Mouse (Mus musculus) heart, embryonic 16.5 days (tissue): ENCODE data around the gene Ets1. TPM values are rescaled to one million over a fixed set of nuclear protein-coding genes. Genes with fewer than 3 reads are reported as not detected.

ENCODE experiments used
- ATAC-seq: fragments of 200-750 bp; cut with Nextera tagmentation; replicated peaks from 2 replicates; pipeline ENCODE4 v1.8.0; 2017; ENCODE audit warnings: moderate number of reproducible peaks; ENCODE audit not compliant: insufficient read depth, low FRiP score; ENCODE audit errors: extremely low read depth
- H3K27ac ChIP-seq: fragments of 300-500 bp; sonication (generic); 2 replicates; pipeline ENCODE4 v1.5.1; 2014; ENCODE audit warnings: mild to moderate bottlenecking, low read length, control low read depth, moderate library complexity
- H3K27me3 ChIP-seq: fragments of 300-500 bp; sonication (generic); 2 replicates; pipeline ENCODE4 v1.6.1; 2014; ENCODE audit warnings: low read length, mixed read lengths; ENCODE audit not compliant: control insufficient read depth, insufficient read depth
- H3K36me3 ChIP-seq: fragments of 300-500 bp; sonication (generic); 2 replicates; pipeline ENCODE4 v1.6.1; 2014; ENCODE audit not compliant: control insufficient read depth, insufficient read depth
- H3K4me1 ChIP-seq: fragments of 300-500 bp; sonication (generic); 2 replicates; pipeline ENCODE4 v1.6.1; 2014; ENCODE audit warnings: low read length, mixed read lengths; ENCODE audit not compliant: control insufficient read depth, insufficient read depth
- H3K4me2 ChIP-seq: fragments of 300-500 bp; sonication (generic); 2 replicates; pipeline ENCODE4 v1.6.1; 2014; ENCODE audit warnings: low read depth, mild to moderate bottlenecking, control low read depth, low read length
- H3K4me3 ChIP-seq: fragments of 300-500 bp; sonication (generic); 2 replicates; pipeline ENCODE4 v1.5.1; 2014; ENCODE audit warnings: mild to moderate bottlenecking, control low read depth, low read length
- H3K9ac ChIP-seq: fragments of 300-500 bp; sonication (generic); 2 replicates; pipeline ENCODE4 v1.6.1; 2014; ENCODE audit warnings: low read length, control low read depth
- H3K9me3 ChIP-seq: fragments of 300-500 bp; sonication (generic); replicated peaks from 2 replicates; pipeline ENCODE4 v1.6.1; 2016; ENCODE audit warnings: low read length; ENCODE audit not compliant: control insufficient read depth
- WGBS: fragments of 180-500 bp; shearing (Covaris S2); extraction: QIAGEN DNeasy Blood & Tissue Kit; methylation state at CpG from one replicate; pipeline ENCODE4 v1.1.7; 2014; 5-methylcytosine and 5-hydroxymethylcytosine counted together
- polyA plus RNA-seq: library from polyadenylated mRNA; unstranded; fragments of >200 nt; fragmentation: Nextera tagmentation; extraction: Ambion mirVana; gene quantifications from 2 replicates; pipeline ENCODE4 v1.2.1, GENCODE M21; 2015

The Ets1 gene
- polyA plus RNA-seq, 1 experiment from 2014 or later: 66.7 TPM

GRCm38 (mm10) chr9:32717268-32717920, 81.4 kb downstream of the Ets1 start:
- Histone ChIP-seq H3K4me1 (peaks cover 84% of the 10 kb centered on the region), H3K9ac (peak overlapping the region; percentile 49; the same call in 1 of the 2 replicates), H3K27me3 (no peaks in the 10 kb centered on the region), H3K36me3 (no peaks in the 10 kb centered on the region), H3K4me3 (no peak overlapping the region), H3K27ac (peak overlapping the region; percentile 73), H3K4me2 (no peak overlapping the region), H3K9me3 (no peaks in the 10 kb centered on the region)
- WGBS: 68% methylated on average over 12 of the region's 12 CpGs
- no peak for ATAC-seq

- H3K4me2 ChIP-seq: no peak overlapping the region
- H3K27me3 ChIP-seq: no peaks in the 10 kb centered on the region
- no peaks in the 10 kb centered on the region for H3K9me3 ChIP-seq
- no peak for ATAC-seq
- H3K4me1 ChIP-seq: peaks cover 77% of the 10 kb centered on the region
- peak overlapping the region; percentile 49 for H3K9ac ChIP-seq
- WGBS: 47% methylated on average over 9 of the region's 9 CpGs
- H3K4me3 ChIP-seq: no peak overlapping the region
- no peaks in the 10 kb centered on the region for H3K36me3 ChIP-seq
- H3K27ac ChIP-seq: peak overlapping the region; percentile 73
Observed at GRCm38 (mm10) chr9:32717931-32718820, 82.2 kb downstream of the Ets1 start.

DNA sequence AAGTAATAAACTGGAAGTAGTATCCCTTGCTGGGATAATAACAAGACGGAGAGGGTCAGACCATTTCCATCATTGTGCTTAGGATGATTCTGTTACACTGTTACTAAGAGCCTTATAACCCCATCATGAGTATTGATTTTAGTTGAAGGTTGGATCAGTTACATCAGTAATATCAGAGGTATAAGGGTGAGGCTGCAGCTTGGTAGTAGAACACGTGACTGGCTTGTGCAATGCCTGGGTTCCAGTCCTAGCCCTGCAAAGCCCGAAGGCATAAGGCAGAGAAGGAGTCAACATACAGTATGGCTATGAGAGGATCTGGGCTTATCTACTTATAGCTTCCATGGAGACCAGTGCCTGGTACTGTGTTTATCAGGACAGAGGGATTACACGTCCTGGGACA, 82.8 kb downstream of the Ets1 start:
- H3K27me3 ChIP-seq: no peaks in the 10 kb centered on the region
- no peaks in the 10 kb centered on the region for H3K9me3 ChIP-seq
- 74% methylated on average over 4 of the region's 4 CpGs for WGBS
- H3K27ac ChIP-seq: no peak overlapping the region
- H3K9ac ChIP-seq: no peak overlapping the region
- peaks cover 70% of the 10 kb centered on the region for H3K4me1 ChIP-seq
- H3K4me3 ChIP-seq: no peak overlapping the region
- ATAC-seq: no peak
- H3K36me3 ChIP-seq: no peaks in the 10 kb centered on the region
- H3K4me2 ChIP-seq: no peak overlapping the region

- Histone ChIP-seq H3K4me3 (no peak overlapping the region), H3K36me3 (no peaks in the 10 kb centered on the region), H3K27me3 (no peaks in the 10 kb centered on the region), H3K27ac (peak overlapping the region; percentile 45), H3K4me2 (peak overlapping the region; percentile 14; the same call in 1 of the 2 replicates), H3K9ac (peak overlapping the region; percentile 16), H3K9me3 (no peaks in the 10 kb centered on the region), H3K4me1 (peaks cover 63% of the 10 kb centered on the region)
- WGBS: 48% methylated on average over 3 of the region's 3 CpGs
- no peak for ATAC-seq
Observed at GRCm38 (mm10) chr9:32719941-32720263, 83.9 kb downstream of the Ets1 start.

DNA sequence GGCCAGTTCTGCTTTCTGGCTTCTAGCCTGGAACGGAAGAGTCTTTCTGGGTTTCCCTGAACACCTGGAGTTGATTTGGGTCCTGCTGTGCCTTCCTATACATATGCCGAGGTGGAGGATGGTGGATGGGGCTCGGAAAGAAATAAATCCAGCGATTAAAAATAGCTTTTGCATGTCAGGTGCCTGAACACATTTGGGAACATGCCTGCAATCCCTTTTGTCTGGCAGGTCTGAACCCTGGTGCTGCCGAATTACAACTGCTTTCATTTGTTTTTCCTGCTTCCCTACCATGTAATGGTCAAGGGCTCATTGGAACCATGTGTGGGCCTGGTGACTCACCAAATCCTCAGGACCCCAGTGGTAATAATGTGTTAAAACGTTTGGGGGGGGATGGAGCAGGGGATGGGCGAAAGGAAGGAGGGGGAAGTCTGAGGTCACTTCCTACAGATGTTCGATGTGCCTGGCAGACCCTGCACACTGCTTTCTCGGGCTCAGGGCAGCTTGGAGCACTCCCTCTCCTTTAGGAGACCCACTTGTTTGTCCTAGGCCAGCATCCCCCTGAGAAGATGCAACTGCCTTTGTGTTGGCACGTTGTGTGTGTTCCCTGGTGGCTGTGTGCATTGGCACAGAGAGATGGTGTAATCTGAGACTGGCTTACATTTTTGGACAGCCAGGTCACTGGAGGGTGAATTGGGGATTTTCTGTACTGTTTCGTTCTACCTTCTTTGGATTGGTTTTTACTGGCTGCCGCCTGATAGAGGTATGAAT, 84.4 kb downstream of the Ets1 start:
- Histone ChIP-seq H3K36me3 (no peaks in the 10 kb centered on the region), H3K9me3 (no peaks in the 10 kb centered on the region), H3K9ac (peak overlapping the region; percentile 16), H3K27ac (peak overlapping the region; percentile 45), H3K4me2 (peak overlapping the region; percentile 14; the same call in 1 of the 2 replicates), H3K27me3 (no peaks in the 10 kb centered on the region), H3K4me1 (peaks cover 58% of the 10 kb centered on the region), H3K4me3 (no peak overlapping the region)
- 40% methylated on average over 12 of the region's 12 CpGs for WGBS
- ATAC-seq: 0 out of 2 replicates have a peak, but pooled peaks have one; percentile 6

DNA sequence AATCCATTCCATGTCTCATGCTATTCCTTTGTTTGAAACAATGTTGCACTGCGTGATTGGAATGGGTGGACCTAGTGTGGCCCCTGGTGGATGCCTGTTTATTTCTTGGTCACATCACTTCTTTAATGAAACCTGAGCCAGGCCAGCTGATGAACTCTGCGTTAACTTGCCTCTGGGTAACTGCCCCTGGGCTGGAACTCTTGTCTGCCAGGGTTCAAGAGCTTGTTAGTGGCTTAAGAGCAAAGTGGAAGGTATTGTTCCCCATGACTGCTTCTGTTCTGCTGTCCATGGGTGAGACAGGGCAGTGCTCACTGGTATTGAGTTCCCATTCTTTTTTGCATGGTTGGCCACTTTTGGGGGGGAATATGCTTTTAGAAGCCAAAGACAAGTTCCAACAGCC, 85.1 kb downstream of the Ets1 start:
- no peak overlapping the region for H3K4me3 ChIP-seq
- no peaks in the 10 kb centered on the region for H3K36me3 ChIP-seq
- WGBS: 64% methylated on average over 2 of the region's 2 CpGs
- ATAC-seq: no peak
- no peaks in the 10 kb centered on the region for H3K9me3 ChIP-seq
- H3K4me1 ChIP-seq: peaks cover 51% of the 10 kb centered on the region
- no peak overlapping the region for H3K9ac ChIP-seq
- H3K27me3 ChIP-seq: no peaks in the 10 kb centered on the region
- H3K4me2 ChIP-seq: no peak overlapping the region
- H3K27ac ChIP-seq: peak overlapping the region; percentile 2

DNA sequence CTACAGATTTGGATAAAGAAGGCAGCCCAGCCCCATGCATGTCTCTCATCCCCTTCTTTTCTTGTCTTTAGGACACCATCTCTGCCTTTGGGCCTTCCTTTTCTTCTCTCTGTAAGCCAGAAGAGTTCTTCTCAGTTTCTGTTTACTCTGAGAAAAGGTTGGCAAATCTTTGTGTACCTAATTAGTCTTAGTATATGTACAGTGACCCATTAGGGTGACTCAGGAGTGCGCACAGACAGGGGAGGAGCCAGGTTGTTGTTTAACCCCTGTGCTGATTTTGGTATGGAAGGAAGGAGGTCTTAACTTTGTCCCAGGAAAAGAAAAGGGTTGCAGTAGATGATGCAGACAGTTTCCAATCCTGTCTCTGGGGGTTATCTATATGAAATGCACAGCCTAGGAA, 86.2 kb downstream of the Ets1 start:
- ATAC-seq: no peak
- Histone ChIP-seq H3K9ac (no peak overlapping the region), H3K4me2 (no peak overlapping the region), H3K4me1 (peaks cover 41% of the 10 kb centered on the region), H3K36me3 (0 out of 2 replicates have a peak, but pooled peaks cover 2% of the 10 kb centered on the region), H3K27me3 (no peaks in the 10 kb centered on the region), H3K9me3 (no peaks in the 10 kb centered on the region), H3K27ac (no peak overlapping the region), H3K4me3 (no peak overlapping the region)
- WGBS: 93% methylated on average over 1 of the region's 1 CpGs

DNA sequence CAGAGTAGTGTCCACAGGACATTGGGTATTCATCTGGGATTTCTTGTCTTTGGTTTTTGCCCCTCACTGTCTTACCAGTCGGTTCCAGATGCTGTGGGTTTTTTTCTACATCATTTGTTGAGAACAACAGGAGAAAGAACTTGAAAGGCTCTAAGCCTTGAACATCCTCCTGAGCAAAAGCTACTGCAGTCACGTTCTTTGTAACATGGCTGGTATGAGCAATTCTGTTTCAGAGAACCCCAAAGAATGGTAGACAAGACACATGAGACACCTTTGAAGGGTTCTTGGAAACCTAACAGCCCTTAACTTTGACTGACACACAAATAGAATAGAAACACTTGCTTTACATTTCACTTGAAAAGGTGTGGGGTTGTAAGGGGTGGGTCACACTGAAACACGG, 86.9 kb downstream of the Ets1 start:
- Histone ChIP-seq H3K4me1 (peaks cover 34% of the 10 kb centered on the region), H3K4me3 (no peak overlapping the region), H3K9ac (no peak overlapping the region), H3K36me3 (0 out of 2 replicates have a peak, but pooled peaks cover 2% of the 10 kb centered on the region), H3K4me2 (no peak overlapping the region), H3K27me3 (no peaks in the 10 kb centered on the region), H3K27ac (no peak overlapping the region), H3K9me3 (no peaks in the 10 kb centered on the region)
- ATAC-seq: no peak
- 80% methylated on average over 3 of the region's 3 CpGs for WGBS
